Mouse (Mus musculus): ENCODE data around the gene Zfp827.

Gene Zfp827

GRCm38 (mm10) chr8:79209641-79210358 lies 181.6 kb downstream of the Zfp827 start:
- intact Hi-C loops (cut with DNase I): no loop called here

DNA sequence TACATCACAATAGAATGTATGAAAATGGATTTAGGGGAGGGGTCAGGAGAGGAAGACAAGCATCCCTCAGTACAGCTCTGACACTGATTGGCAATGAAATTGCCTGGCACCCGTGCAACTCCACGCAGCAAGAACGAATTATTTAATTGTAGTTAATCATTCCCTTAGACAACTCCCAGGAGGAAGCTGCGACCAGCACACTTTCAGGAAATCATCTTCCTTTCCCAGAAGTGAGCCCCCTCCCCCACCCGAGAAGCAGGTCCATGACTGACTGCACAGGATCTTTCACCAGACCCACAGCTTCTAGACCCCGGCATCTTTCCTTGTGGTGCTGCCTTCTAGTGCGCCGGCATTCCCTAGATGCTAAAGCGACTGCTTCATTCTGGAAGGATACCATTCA lies 183.4 kb downstream of the Zfp827 start:
- intact Hi-C loops (cut with DNase I): no loop called here

DNA sequence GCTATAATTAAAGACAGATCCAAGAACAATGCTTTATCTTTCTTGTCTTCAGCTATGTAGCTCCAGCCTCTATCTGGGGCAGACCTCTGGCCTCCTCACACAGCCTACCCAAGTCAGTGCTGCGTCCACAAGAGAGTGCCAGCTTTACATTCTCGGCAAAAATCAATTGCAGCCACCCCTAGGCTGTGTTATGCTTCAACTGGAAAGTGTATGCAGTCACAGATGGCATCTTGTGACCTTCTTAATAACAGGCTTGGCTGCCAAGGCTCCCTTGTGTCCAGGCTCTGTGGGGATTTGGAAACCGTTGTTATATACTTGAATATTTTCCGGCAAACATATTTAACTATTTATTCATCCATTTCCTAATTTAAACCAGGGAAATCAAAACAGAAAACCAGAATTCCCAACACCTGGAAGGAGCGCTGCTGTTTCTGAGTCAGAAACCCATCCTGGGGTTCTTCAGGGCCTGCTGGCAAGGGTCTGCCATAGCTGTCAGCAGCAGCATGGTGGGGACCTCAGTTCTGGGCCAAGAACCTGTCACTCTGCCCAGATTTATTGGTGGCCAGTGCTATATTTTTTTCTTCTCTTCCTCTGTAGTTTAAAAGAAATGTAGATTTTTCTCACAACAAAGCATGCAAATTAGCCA lies 194.0 kb downstream of the Zfp827 start:
- intact Hi-C loops (cut with DNase I): no loop called here

GRCm38 (mm10) chr8:79222752-79223141 lies 194.5 kb downstream of the Zfp827 start:
- intact Hi-C loops (cut with DNase I): no loop called here

DNA sequence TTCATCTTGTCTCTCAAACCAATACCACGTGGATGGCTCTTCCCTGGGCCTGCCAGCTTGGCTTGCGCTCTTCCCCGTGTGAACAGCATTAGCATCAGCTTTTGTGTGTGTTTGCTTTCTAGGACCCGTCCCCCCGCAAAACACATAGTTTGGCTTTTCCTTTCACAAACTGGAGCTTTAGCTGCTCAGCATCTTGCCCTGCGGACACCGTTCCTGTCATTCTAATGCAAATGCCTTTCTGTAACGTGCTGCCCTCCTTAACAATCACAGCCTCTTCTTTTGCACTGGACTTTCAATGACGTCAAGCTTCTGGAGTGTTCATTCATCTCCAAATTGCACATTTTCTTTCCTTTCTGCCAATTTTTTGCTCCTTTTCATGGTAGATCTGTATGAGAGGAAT lies 196.1 kb downstream of the Zfp827 start:
- intact Hi-C loops (cut with DNase I): no loop called here

DNA sequence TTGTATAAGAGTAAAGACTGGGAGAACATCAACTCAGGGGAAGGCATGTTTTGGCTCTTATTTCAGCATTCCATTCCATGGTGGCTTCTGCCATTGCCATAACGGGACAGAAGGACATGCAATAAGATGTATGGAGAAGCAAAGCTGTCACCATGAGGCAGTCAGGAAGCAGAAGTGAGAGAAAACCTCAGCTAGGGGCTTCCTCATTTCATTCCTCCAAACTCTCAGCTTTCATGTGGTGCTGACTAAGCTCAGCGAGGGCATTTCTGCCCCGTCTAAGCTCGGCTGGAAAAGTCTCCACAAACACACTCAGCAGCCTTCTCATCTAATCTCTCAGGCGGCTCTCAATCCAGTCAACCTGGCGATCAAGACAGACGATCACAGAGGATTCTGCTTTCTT lies 197.3 kb downstream of the Zfp827 start:
- intact Hi-C loops (cut with DNase I): no loop called here

DNA sequence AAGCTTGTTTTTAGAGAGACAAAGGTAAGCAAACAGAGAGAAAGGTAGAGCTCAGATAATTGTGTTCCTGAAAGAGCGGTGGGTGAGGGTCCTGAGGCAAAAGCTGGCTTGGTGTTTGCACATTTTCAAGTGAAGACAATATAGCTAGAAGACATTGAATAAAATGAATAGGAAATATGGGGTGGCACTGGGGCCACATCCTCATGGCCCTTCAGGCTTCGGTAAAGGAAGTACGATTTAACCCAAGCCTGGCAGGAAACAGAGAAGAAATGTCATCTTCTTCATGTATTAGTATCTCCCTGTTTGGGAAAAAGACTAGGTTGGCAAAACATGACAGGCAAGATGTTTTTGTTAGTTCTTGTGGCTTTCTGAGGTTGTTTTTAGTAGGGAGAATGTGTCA lies 197.8 kb downstream of the Zfp827 start:
- intact Hi-C loops (cut with DNase I): no loop called here

DNA sequence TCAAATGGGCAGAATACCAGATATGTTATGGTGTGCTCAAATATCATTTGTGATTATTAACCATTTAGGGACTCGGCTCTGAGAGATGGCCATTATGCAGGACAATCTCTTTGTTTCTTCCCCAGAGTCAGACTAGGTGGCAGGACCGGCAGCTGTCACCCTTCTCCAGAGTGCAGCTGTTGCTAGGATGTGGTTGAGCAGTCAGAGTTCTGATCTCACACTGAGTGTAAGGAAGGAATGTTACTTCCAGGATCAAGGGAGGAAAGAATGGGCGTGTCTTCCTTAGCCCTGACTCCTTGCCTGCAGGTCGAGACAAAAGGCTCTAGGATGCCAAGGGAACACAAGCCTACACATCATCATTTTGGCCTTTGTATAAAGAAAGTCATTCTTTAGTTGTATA lies 199.0 kb downstream of the Zfp827 start:
- intact Hi-C loops (cut with DNase I): no loop called here

- intact Hi-C loops (cut with DNase I): no loop called here
Measured at GRCm38 (mm10) chr8:79227916-79228315, 199.7 kb downstream of the Zfp827 start.

GRCm38 (mm10) chr8:79229266-79229888 lies 201.1 kb downstream of the Zfp827 start:
- intact Hi-C loops (cut with DNase I): no loop called here

GRCm38 (mm10) chr8:79239320-79239719 lies 211.1 kb downstream of the Zfp827 start:
- intact Hi-C loops (cut with DNase I): no loop called here

DNA sequence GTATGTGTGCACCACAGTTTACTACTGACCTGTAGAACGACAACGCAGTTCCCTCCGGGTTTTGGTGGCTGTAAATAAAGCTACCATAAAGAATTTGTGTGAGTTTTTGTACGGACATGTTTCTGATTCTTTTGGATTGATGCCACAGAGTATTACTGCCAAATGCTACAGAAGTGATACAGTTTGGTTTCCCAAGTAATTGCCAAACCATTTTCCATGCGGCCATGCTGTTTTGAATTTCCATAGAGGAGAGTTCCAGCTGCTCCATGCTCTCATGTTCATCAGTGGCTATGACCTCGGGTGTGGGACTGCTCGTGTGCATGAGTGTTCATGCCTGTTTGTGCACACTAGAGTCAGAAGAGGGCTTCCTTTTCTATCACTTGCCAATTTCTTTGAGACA lies 211.8 kb downstream of the Zfp827 start:
- intact Hi-C loops (cut with DNase I): no loop called here

All from adrenal gland (tissue).